Mouse (Mus musculus): ENCODE results near the gene Hist1h2ai.

Hist1h2ai gene

DNA sequence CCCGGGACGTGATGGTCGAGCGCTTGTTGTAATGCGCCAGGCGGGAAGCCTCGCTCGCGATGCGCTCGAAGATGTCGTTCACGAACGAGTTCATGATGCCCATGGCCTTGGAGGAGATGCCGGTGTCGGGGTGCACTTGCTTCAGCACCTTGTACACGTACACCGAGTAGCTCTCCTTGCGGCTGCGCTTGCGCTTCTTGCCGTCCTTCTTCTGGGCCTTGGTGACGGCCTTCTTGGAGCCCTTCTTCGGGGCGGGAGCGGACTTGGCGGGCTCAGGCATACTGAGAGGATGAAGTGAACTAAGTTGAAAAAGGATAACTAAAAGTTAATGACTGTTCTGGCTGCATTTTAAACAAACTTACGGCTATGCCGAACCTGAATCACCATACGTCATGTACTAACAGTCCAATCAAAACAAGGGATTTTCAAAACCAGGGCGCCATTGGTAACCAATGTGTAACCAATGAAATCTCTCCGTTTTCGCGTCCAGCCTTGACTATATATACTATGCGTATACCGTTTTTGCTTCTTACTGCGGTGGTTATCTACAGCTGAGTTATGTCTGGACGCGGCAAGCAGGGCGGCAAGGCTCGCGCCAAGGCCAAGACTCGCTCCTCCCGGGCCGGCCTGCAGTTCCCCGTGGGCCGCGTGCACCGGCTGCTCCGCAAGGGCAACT lies at the start of gene Hist1h2ai, which contains the start of gene Hist1h2bl:
TSS of gene Hist1h2ai (plus strand) at position 559 of the 676 bp plus-strand sequence.
TSS of gene Hist1h2bl (minus strand) at position 280 of the 676 bp plus-strand sequence.
- peak; percentile 98 for DNase-seq (ENCODE audit: low spot score)

GRCm38 (mm10) chr13:21677305-21677704 lies 38.9 kb upstream of the Hist1h2ai start, which contains the start of gene Olfr1360:
Gene Olfr1360 (minus strand): TSS chr13:21677405.
- no peak for DNase-seq (ENCODE audit: low spot score)

- no peak for DNase-seq (ENCODE audit: low spot score)
Observed at GRCm38 (mm10) chr13:21697811-21698210, 18.4 kb upstream of the Hist1h2ai start, which contains the start of gene Olfr1359. Gene Olfr1359 (plus strand): TSS chr13:21698111.

- DNase-seq (ENCODE audit: low spot score), result no peak
Observed at GRCm38 (mm10) chr13:21706669-21707068, 9.6 kb upstream of the Hist1h2ai start.

GRCm38 (mm10) chr13:21710031-21710711 lies 6.1 kb upstream of the Hist1h2ai start:
- peak; percentile 95 for DNase-seq (ENCODE audit: low spot score)

- peak; percentile 88 for DNase-seq (ENCODE audit: low spot score)
Observed at GRCm38 (mm10) chr13:21710821-21711525, 5.2 kb upstream of the Hist1h2ai start.

DNA sequence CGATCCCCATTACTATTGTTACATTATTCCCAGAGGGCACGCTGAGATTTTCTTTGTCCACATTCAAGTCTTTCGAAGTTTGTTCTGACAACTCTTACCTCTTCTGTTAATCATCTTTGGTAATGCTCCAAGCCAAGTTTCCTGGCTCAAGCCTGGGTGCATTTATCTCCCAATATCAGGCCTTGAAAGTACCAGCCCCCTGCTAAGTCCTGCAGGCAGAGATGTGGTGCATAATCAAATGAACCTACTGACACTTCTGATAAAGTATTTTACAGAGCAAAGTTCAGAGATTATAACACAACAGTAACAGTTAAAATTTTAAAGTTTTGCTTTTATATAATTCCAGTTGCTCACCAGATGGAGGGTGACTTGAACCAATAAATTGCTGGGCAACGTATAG lies 4.5 kb upstream of the Hist1h2ai start:
- DNase-seq (ENCODE audit: low spot score), result no peak

DNA sequence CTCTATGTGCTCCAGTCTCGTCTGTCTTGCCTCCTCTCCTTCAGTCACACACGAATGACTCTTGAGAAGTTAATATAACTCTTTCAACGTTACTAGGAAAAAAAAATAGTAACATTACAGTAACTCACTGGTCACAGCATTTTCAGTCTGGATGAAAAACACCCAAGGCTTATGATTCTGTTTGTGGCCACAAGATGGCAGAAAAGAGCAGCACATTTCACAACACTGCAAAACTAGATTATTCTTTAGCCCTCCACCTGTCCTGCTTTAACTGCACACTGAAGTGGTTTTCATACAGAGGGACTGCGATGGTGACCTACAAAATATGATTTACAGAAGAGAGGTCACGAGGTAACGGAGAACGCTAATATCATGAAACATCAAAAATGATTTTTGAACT lies 1.5 kb upstream of the Hist1h2ai start:
- DNase-seq (ENCODE audit: low spot score), result peak; percentile 84

GRCm38 (mm10) chr13:21715131-21715863 lies 925 bp upstream of the Hist1h2ai start:
- DNase-seq (ENCODE audit: low spot score), result peak; percentile 67

DNA sequence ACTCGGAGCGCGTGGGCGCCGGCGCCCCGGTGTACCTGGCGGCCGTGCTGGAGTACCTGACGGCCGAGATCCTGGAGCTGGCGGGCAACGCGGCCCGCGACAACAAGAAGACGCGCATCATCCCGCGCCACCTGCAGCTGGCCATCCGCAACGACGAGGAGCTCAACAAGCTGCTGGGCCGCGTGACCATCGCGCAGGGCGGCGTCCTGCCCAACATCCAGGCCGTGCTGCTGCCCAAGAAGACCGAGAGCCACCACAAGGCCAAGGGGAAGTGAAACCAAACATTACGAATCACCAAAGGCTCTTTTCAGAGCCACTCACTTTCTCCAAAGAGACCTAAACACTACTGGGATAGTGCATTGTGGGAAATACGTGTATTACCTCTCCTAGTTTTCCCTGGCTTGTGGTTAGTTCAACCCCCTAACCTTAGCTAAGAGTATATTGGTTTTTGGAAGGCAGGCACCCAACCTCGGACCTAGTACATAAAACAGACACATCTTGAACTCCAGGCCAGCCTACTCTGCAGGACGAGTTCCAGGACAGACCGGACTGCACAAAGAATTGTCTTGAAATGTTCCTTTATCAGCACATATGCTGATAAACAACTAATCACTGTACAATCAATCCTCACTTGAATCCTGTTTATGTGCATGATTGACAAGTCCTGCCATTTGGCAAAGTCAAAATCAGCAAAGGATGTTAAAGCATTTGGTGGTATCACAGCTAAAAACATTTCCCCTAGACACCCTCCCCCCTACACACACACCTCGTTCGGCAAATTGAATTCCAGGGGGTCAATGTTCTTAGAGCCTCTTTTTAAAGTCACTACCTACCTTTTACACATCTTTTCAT lies 544 bp downstream of the Hist1h2ai start:
- DNase-seq (ENCODE audit: low spot score), result peak; percentile 83

- peak; percentile 96 for DNase-seq (ENCODE audit: low spot score)
Observed at GRCm38 (mm10) chr13:21717397-21718357, 1.5 kb downstream of the Hist1h2ai start, which contains the start of gene Hist1h3h. Gene Hist1h3h (plus strand): TSS chr13:21717659.

GRCm38 (mm10) chr13:21718381-21719080 lies 2.3 kb downstream of the Hist1h2ai start:
- peak; percentile 72 for DNase-seq (ENCODE audit: low spot score)

DNA sequence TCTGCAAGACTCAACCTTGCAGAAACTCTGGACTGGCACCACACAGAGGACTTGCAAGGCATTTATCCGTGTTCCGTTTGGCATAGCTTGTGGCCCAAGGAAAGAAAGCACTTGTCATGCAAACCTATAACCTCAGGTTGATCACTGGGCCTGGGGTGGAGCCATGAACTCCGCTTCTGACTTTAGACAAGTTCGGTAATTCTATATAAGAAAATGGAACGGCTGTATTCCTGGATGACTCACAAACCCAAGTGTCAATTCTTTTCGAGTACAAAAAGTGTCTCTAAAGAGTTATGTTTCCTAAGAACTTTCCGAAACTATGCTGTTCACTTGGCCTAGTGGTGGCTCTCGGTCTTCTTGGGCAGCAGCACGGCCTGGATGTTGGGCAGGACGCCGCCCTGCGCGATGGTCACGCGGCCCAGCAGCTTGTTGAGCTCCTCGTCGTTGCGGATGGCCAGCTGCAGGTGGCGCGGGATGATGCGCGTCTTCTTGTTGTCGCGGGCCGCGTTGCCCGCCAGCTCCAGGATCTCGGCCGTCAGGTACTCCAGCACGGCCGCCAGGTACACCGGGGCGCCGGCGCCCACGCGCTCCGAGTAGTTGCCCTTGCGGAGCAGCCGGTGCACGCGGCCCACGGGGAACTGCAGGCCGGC lies 5.0 kb downstream of the Hist1h2ai start:
- peak; percentile 67 for DNase-seq (ENCODE audit: low spot score)

DNA sequence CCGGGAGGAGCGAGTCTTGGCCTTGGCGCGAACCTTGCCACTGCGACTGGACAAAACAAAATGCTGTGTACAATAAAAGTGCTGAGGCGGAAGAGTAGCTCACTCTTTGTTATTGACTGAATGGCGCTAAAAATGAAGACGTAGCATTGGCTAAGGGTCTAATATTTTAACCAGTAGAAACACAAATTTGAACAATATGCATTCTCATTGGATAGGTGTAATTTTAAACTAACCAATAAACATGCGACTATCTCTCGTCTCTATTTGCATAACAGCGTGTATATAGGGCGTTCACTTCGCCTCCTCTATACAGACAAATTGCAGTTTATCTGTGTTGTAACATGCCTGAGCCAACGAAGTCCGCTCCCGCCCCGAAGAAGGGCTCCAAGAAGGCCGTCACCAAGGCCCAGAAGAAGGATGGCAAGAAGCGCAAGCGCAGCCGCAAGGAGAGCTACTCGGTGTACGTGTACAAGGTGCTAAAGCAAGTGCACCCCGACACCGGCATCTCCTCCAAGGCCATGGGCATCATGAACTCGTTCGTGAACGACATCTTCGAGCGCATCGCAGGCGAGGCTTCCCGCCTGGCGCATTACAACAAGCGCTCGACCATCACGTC lies 5.6 kb downstream of the Hist1h2ai start, which contains the start of gene Hist1h2bm:
TSS of gene Hist1h2bm (plus strand) at position 288 of the 616 bp plus-strand sequence.
- DNase-seq (ENCODE audit: low spot score), result peak; percentile 96

GRCm38 (mm10) chr13:21722373-21722925 lies 6.2 kb downstream of the Hist1h2ai start:
- DNase-seq (ENCODE audit: low spot score), result peak; percentile 76

- DNase-seq (ENCODE audit: low spot score), result peak; percentile 64
Observed at GRCm38 (mm10) chr13:21722993-21723836, 7.0 kb downstream of the Hist1h2ai start.
